Mouse (Mus musculus) leukemia stem cell, adult 10-12 weeks (primary cell): Measurements from ENCODE around the gene Olfr869. TPM values are rescaled to one million over a fixed set of nuclear protein-coding genes. Genes with fewer than 3 reads are reported as not detected.

Experiments used
- polyA plus RNA-seq: library from polyadenylated mRNA; stranded (reverse); fragments of >175 nt; gene quantifications from 2 replicates; pipeline ENCODE4 v1.2.3, GENCODE M21; 2012; ENCODE audit warnings: low replicate concordance

Olfr869 gene
- polyA plus RNA-seq: not detected in 2 replicates

GRCm38 (mm10) chr9:20128709-20129108, at the start of gene Olfr869:
Olfr869 (plus strand) TSS chr9:20129009.

DNA sequence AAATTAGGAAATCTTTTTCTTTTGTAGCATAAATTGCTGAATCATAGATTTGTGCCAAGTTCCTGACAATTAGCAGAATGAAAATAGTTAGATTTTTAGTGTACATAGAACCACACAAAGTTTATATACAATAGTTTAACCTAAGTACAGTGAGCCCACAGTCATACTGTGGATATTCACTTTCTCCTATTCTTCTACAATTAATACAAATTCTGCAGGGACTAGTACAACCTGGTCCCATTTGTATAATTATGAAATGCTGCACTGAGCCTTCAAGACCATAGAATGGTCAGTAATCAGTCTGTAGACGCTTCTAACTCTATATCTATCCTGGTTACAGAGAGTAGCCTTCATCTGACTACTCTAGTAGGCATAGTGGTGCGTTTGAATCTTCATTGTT, 30.5 kb upstream of the Olfr869 start, which contains the start of gene Olfr868:
Gene Olfr868, plus strand, starts transcription at position 301 of the 400 bp plus-strand sequence.

DNA sequence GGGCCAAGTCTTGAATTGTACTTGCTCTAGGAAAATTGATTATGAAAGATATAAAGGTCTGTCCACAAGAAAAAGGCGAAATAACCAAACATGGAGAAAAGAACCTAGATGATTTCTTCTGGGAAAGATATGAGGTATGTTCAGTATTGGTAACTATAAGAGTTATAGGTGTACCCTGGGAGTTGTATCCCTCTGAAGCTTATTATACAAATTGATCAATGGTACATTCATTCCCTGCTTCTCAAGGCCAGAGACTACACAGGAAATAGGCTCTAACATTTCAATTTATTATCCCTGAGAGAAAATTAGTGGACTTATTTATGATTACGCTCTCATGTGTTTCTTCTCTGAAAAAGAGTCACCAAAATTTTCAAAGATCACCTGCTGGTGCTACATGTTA, 45.1 kb downstream of the Olfr869 start, which contains the start of gene Olfr870:
Gene Olfr870, minus strand, starts transcription at position 101 of the 400 bp plus-strand sequence.

Other genes starting within 250 kb of the Olfr869 start
- gene Olfr862, start 241.0 kb upstream of the Olfr869 start, polyA plus RNA-seq: not detected in 2 replicates
- not detected in 2 replicates for gene Olfr77, start 212.1 kb upstream of the Olfr869 start, polyA plus RNA-seq
- gene Olfr866, start 101.0 kb upstream of the Olfr869 start, polyA plus RNA-seq: not detected in 2 replicates
- not detected in 2 replicates for gene Olfr867, start 71.4 kb upstream of the Olfr869 start, polyA plus RNA-seq
- gene Olfr868, start 30.4 kb upstream of the Olfr869 start, polyA plus RNA-seq: not detected in 2 replicates
- not detected in 2 replicates for gene Olfr870, start 45.0 kb downstream of the Olfr869 start, polyA plus RNA-seq
- not detected in 2 replicates for gene Olfr871, start 83.2 kb downstream of the Olfr869 start, polyA plus RNA-seq
- gene Olfr872, start 108.1 kb downstream of the Olfr869 start, polyA plus RNA-seq: not detected in 2 replicates
- gene Olfr39, start 153.3 kb downstream of the Olfr869 start, polyA plus RNA-seq: not detected in 2 replicates
- 0.03 TPM in 1 of 2 replicates, not detected in the other for gene Olfr873, start 169.5 kb downstream of the Olfr869 start, polyA plus RNA-seq
- not detected in 2 replicates for gene Olfr18, start 207.1 kb downstream of the Olfr869 start, polyA plus RNA-seq